Mouse (Mus musculus): ENCODE results near the gene Ppp1r16b. TPM values are rescaled to one million over a fixed set of nuclear protein-coding genes. Genes with fewer than 3 reads are reported as not detected.

Ppp1r16b gene
- polyA plus RNA-seq, 1 experiment = 22.2 TPM

DNA sequence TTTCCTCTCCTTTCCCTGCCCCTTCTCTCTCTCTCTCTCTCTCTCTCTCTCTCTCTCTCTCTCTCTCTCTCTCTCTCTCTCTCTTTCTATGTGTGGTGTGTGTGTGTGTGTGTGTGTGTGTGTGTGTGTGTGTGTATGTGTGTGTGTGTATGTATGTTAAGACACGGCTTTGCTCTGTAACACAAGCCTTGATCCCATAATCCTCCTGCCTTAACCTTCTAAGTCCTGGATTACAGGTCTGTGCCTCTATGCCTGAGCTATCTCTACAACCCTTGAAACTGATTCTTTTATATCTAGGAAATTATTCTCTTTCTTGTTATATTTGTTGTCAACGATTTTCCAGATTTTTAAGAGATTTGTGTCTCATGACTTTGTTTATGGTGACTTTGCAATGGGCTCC, 95.0 kb downstream of the Ppp1r16b start:
- Histone ChIP-seq H3K4me3 (ENCODE audit: insufficient read depth, low read depth, low read length) (no peak overlapping the region), H3K27ac (ENCODE audit: insufficient read depth, low read depth, low read length) (no peak overlapping the region), H3K4me1 (ENCODE audit: control insufficient read depth, insufficient read depth, low read length) (no peaks in the 10 kb centered on the region), H3K36me3 (ENCODE audit: control insufficient read depth, insufficient read depth, low read length) (no peaks in the 10 kb centered on the region; the same call in 1 of the 2 replicates), H3K27me3 (replicated peaks; ENCODE audit: control insufficient read depth, insufficient read depth, low read length) (no peaks in the 10 kb centered on the region)
- WGBS = 88% methylated on average over 2 of the region's 2 CpGs
- DNase-seq = no peak
- no peak for TF ChIP-seq CTCF (conservative IDR thresholded peaks at IDR 0.05; ENCODE audit: insufficient read depth, insufficient read length, low read depth, low read length)
- no peak for TF ChIP-seq POLR2A (IDR thresholded peaks at IDR 0.05; ENCODE audit: low read depth, low read length)

DNA sequence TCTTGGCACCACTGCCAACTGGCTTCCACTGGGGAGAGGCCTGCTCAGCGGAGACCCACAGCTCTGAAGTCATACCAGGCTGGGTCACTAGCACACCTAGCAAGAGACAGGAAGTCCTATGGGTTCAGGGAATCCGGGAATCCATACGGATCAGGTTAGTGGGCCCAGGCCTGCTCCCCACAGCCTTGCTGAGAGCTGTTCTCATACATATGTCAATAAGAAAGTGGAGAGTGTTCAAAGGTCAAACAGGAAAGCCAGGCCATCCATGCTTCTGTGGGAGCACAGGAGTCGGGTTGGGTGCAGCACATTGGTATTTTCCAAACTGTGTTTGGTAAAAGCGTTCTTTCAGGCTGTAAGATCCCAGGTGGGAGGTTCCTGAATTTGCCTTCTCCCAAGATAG, 97.1 kb downstream of the Ppp1r16b start:
- TF ChIP-seq CTCF (conservative IDR thresholded peaks at IDR 0.05; ENCODE audit: insufficient read depth, insufficient read length, low read depth, low read length) = no peak
- no peak for TF ChIP-seq POLR2A (IDR thresholded peaks at IDR 0.05; ENCODE audit: low read depth, low read length)
- Histone ChIP-seq H3K27ac (ENCODE audit: insufficient read depth, low read depth, low read length) (no peak overlapping the region), H3K4me3 (ENCODE audit: insufficient read depth, low read depth, low read length) (no peak overlapping the region), H3K4me1 (ENCODE audit: control insufficient read depth, insufficient read depth, low read length) (no peaks in the 10 kb centered on the region), H3K27me3 (replicated peaks; ENCODE audit: control insufficient read depth, insufficient read depth, low read length) (no peaks in the 10 kb centered on the region), H3K36me3 (ENCODE audit: control insufficient read depth, insufficient read depth, low read length) (no peaks in the 10 kb centered on the region)
- no peak for DNase-seq
- 90% methylated on average over 5 of the region's 5 CpGs for WGBS

DNA sequence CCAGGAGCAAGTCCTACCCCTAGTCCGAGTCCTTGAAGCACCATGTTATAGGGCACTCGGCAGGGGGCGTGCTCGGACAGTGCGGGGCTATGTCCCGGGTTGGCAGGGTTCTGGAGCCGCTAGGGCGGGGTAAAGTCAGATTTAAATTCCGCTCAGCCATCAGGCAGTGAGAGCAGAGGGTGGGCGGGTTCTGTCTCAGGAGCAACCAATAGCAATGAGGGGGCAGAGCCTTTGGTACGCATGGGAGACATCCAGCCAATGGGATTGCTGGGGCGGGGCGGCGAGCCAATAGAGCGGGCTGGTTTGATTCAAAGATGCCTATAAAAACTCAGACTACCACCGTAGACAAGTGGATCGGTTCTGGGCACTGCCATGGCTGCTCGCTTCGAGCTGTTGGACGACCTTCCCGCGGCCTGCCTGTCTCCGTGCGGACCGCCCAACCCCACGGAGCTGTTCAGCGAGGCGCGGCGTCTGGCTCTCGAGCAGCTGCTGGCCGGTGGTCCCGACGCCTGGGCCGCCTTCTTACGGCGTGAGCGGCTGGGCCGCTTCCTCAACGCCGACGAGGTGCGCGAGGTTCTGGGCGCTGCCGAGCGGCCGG, 102.6 kb downstream of the Ppp1r16b start, which contains the start of gene Fam83d:
Gene Fam83d (plus strand): TSS at position 352 of the 598 bp plus-strand sequence.
- TF ChIP-seq POLR2A (IDR thresholded peaks at IDR 0.05; ENCODE audit: low read depth, low read length) (no peak), CTCF (conservative IDR thresholded peaks at IDR 0.05; ENCODE audit: insufficient read depth, insufficient read length, low read depth, low read length) (peak; percentile 87)
- WGBS = under 1% methylated on average over 48 of the region's 48 CpGs
- Histone ChIP-seq H3K36me3 (ENCODE audit: control insufficient read depth, insufficient read depth, low read length) (no peaks in the 10 kb centered on the region), H3K4me3 (ENCODE audit: insufficient read depth, low read depth, low read length) (peak within 1 kb of the TSS; percentile 56), H3K27ac (ENCODE audit: insufficient read depth, low read depth, low read length) (no peak within 1 kb of the TSS), H3K27me3 (replicated peaks; ENCODE audit: control insufficient read depth, insufficient read depth, low read length) (no peaks in the 10 kb centered on the region), H3K4me1 (ENCODE audit: control insufficient read depth, insufficient read depth, low read length) (no peaks in the 10 kb centered on the region)
- peak; percentile 98 for DNase-seq

DNA sequence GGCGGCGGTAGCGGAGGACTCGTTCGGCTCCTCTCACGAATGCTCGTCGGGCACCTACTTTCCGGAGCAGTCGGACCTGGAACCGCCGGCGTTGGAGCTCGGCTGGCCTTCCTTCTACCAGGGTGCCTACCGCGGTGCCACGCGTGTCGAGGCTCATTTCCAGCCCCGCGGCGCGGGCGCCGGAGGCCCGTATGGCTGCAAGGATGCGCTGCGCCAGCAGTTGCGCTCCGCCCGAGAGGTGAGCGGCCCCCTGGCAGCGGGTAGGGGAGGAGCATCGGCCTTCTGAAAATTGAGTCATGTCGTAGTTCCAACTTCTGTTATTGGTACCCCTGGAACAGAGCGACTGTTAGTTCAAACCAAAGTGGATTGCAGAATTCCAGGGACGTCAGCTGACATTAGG, 103.2 kb downstream of the Ppp1r16b start:
- no peaks in the 10 kb centered on the region for H3K4me1 ChIP-seq (ENCODE audit: control insufficient read depth, insufficient read depth, low read length)
- H3K27me3 ChIP-seq (replicated peaks; ENCODE audit: control insufficient read depth, insufficient read depth, low read length) = no peaks in the 10 kb centered on the region
- no peak for TF ChIP-seq CTCF (conservative IDR thresholded peaks at IDR 0.05; ENCODE audit: insufficient read depth, insufficient read length, low read depth, low read length)
- no peak for TF ChIP-seq POLR2A (IDR thresholded peaks at IDR 0.05; ENCODE audit: low read depth, low read length)
- no peaks in the 10 kb centered on the region for H3K36me3 ChIP-seq (ENCODE audit: control insufficient read depth, insufficient read depth, low read length)
- H3K27ac ChIP-seq (ENCODE audit: insufficient read depth, low read depth, low read length) = no peak overlapping the region
- DNase-seq = no peak
- WGBS = under 1% methylated on average over 37 of the region's 37 CpGs
- H3K4me3 ChIP-seq (ENCODE audit: insufficient read depth, low read depth, low read length) = peak overlapping the region; percentile 56

DNA sequence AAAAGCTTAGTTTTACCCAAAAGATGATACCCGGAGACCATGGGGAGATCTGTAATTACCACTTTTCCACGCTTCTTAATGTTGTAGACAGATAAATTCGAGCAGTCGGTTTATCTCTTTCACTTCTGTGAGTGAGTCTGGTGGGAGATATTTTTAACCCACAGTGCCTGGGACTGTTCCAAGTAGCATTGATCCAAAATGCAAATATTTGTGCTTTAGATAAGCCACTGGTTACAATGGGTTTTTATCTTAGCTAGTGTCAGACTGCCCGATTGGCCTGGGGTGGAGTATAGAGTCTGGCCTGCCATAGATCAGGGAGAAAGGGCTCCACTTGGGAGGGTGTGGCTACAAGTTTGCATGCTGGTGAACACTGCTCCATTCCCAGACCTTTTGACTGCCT, 103.6 kb downstream of the Ppp1r16b start:
- no peak for TF ChIP-seq POLR2A (IDR thresholded peaks at IDR 0.05; ENCODE audit: low read depth, low read length)
- no peak for TF ChIP-seq CTCF (conservative IDR thresholded peaks at IDR 0.05; ENCODE audit: insufficient read depth, insufficient read length, low read depth, low read length)
- no peaks in the 10 kb centered on the region for H3K36me3 ChIP-seq (ENCODE audit: control insufficient read depth, insufficient read depth, low read length)
- 15% methylated on average over 5 of the region's 5 CpGs for WGBS
- H3K27me3 ChIP-seq (replicated peaks; ENCODE audit: control insufficient read depth, insufficient read depth, low read length) = no peaks in the 10 kb centered on the region
- no peaks in the 10 kb centered on the region for H3K4me1 ChIP-seq (ENCODE audit: control insufficient read depth, insufficient read depth, low read length)
- no peak overlapping the region for H3K4me3 ChIP-seq (ENCODE audit: insufficient read depth, low read depth, low read length)
- DNase-seq = no peak
- no peak overlapping the region for H3K27ac ChIP-seq (ENCODE audit: insufficient read depth, low read depth, low read length)

DNA sequence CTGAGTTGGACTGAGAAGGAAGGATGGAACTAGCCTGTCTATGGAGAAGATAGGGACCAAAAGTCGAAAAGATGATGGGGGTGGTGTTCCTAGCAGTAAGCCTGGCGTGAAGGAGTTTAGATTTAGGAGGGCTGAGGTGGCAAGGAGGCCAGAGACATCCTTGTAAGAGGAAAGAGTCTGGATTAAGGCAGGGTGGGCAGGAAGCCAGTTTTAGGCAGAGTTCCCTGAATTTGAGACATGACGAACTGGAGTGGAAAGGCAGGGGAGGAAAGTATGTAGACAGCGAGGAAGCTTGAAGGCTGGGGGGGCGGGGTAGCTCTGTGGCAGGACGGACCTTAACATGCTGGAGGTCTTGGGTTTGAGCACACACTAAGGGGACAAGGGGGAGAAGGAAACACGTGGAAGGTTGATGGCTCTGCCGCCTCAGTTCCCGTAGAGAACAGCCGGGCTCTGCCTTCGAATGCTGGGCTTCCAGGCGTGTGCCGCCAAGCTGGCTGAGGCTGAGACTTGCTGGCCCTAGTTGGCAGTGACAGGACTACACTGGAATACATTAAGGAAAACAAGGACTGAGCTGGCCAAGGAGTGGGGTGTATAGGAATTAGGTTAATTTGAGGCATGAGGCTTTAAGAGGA, 105.0 kb downstream of the Ppp1r16b start:
- DNase-seq = no peak
- H3K4me3 ChIP-seq (ENCODE audit: insufficient read depth, low read depth, low read length) = no peak overlapping the region
- WGBS = 39% methylated on average over 13 of the region's 13 CpGs
- no peaks in the 10 kb centered on the region for H3K27me3 ChIP-seq (replicated peaks; ENCODE audit: control insufficient read depth, insufficient read depth, low read length)
- H3K36me3 ChIP-seq (ENCODE audit: control insufficient read depth, insufficient read depth, low read length) = no peaks in the 10 kb centered on the region
- TF ChIP-seq CTCF (conservative IDR thresholded peaks at IDR 0.05; ENCODE audit: insufficient read depth, insufficient read length, low read depth, low read length) (no peak), POLR2A (IDR thresholded peaks at IDR 0.05; ENCODE audit: low read depth, low read length) (no peak)
- H3K4me1 ChIP-seq (ENCODE audit: control insufficient read depth, insufficient read depth, low read length) = no peaks in the 10 kb centered on the region
- H3K27ac ChIP-seq (ENCODE audit: insufficient read depth, low read depth, low read length) = no peak overlapping the region

DNA sequence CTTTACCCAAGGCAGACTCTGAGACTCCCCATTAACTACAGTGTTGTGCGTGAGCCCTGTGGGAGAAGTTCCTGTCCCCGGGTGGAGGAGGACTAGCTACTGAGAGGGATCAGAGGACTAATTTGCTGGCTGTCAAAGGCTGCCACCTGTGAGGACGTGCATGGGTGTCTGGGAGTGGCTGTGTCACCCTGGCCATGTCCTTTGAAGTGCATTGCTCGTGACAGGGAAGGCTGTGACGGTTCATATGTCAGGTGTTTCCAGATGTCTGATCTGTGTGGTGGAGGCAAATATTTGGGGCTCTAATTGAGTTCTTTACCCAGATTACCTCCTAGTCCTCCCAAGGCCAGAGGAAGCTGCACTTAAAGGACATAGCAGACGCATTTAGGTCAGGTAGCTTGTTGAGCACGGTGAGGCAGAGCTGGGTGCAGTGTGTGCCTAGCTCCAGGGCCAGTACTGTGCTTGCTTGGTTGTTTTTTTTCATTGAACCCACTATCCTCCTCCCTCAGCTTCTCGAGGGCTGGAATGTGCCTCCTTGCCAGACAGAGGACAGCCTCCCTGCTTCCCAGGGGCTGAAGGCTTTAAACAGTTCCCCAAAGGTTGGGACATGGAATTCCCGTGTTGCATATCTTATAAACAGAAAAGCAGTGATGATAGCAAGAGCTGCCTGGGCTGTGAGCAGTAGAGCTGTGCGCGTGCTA, 106.0 kb downstream of the Ppp1r16b start:
- Histone ChIP-seq H3K4me3 (ENCODE audit: insufficient read depth, low read depth, low read length) (no peak overlapping the region), H3K27ac (ENCODE audit: insufficient read depth, low read depth, low read length) (no peak overlapping the region), H3K27me3 (replicated peaks; ENCODE audit: control insufficient read depth, insufficient read depth, low read length) (no peaks in the 10 kb centered on the region), H3K4me1 (ENCODE audit: control insufficient read depth, insufficient read depth, low read length) (no peaks in the 10 kb centered on the region), H3K36me3 (ENCODE audit: control insufficient read depth, insufficient read depth, low read length) (no peaks in the 10 kb centered on the region)
- WGBS = 70% methylated on average over 11 of the region's 11 CpGs
- DNase-seq = no peak
- TF ChIP-seq POLR2A (IDR thresholded peaks at IDR 0.05; ENCODE audit: low read depth, low read length) (no peak), CTCF (conservative IDR thresholded peaks at IDR 0.05; ENCODE audit: insufficient read depth, insufficient read length, low read depth, low read length) (no peak)

Measured in kidney, adult 2 months (tissue).